Mouse (Mus musculus): ENCODE results near the gene Acss2.
"Not testable (repeated sequence)": the region's sequence is repeated elsewhere in the genome, so short reads cannot be mapped to it uniquely, and the experiment has no call there.

The Acss2 gene

DNA sequence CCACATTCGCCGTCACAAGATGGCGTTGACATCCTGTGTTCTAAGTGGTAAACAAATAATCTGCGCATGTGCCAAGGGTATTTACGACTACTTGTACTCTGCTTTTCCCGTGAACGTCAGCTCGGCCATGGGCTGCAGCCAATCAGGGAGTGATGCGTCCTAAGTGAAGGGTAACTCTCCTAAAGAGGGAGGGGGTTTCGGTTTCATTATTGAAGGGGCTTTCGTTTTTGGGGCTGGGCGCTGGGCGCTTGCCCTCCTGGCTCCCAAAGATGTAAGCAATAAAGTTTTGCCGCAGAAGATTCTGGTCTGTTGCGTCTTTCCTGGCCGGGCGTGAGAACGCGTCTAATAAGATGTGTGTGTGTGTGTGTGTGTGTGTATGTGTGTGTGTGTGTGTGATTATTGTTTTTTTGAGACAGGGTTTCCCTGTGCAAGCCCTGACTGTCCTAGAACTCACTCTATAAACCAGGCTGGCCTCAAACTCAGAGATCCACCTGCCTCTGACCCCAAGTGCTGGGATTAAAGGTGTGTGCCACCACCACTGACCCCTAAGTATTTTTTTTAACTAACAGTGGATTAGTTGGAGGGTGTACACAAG is 20.8 kb downstream of the Acss2 start:
- not testable (repeated sequence) for DNase-seq

DNA sequence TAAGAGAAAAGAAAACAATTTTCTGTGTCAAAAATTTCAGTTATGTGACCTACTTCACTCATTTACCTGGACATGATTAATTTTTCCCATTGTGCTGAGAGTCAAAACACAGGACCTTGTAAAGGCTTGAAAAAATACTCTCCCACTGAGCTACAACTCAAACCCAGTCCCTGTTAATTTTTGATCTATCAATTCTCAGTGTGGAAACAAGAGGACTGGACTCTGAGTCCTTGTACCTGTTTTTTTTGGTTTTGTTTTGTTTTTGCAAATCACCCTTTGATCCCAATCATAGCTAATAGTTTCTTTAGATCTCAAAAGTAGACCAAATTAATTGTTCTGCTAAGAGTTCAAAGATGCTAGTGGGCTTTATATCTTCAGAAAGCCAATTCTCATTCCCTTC is 21.9 kb downstream of the Acss2 start:
- no peak for DNase-seq

DNA sequence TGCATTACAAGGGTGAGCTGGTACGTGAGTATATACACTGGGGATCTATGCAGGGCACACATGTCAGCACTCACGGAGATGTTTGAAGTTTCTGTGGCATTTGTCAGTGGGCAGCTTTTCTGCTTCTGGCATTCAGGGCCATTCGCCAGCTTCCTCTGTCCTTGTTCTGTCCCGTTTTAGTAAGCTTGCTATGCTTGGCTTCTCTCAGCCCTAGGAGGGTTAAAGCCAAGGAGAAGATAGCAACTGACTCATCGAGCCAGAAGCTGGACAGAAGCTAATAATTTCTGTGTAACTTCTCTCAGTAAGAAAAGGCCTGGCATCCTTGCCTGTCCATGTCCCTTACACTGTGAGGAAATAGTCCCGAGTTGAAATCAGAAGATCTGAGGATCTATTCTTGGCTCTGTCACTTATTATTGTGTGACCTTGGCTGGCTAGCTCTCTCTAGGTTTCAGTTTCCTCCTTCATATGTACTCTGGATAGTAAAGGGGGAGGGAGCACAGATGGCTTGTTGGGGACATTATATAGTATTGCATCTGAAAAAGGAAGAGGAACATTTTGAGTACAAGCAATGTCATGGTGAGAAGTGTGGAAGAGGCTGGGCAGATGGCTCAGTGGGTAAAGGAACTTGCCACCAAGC is 23.2 kb downstream of the Acss2 start:
- peak; percentile 37 for DNase-seq

GRCm38 (mm10) chr2:155546955-155547354 is 29.2 kb downstream of the Acss2 start:
- no peak for DNase-seq

DNA sequence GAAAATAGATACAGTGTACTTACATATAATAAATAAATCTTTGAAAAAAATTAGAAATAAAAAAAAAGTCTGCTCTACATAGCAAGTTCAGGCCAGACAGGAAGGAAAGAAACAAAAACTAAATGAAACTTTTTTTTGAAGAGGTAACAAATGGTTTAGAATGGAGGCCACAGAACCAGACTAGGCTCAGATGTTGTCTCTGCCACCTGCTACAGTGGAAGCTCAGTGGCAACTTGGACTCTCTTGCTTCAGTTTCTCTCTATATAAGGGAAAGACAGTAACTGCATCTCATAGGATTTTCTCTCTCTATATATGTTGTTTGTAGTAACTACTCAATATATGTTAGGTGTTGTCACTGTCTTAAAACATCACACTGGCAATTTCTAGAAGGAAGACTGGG is 34.6 kb downstream of the Acss2 start:
- no peak for DNase-seq

- no peak for DNase-seq
Measured at GRCm38 (mm10) chr2:155552949-155553354, 35.2 kb downstream of the Acss2 start.

DNA sequence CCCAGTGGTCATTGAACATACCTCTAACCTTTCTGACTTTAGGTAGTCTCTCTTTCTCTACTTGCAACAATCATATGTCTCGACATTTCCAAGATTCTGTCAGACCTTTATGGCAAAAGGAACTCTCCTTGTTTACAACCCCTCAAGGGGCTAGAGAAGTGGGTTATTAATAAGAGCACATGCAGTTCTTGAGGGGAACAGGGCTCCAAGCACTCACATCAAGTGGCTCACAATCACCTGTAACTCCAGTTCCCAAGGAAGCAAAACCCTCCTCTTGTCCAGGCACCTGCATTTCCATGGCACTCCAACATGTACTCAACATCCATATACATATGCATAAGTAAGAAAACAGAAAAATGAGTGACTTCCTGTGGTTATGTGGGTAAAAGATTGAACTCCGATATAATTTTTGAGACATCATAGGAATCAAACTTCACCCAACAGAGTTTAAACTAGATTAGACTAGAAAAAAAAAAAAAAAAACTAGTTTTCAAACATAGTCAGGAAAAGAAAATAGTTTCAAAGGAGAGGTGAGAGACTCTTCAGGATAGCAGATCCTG is 36.8 kb downstream of the Acss2 start:
- no peak for DNase-seq

- no peak for DNase-seq
Measured at GRCm38 (mm10) chr2:155562209-155562608, 44.5 kb downstream of the Acss2 start.

DNA sequence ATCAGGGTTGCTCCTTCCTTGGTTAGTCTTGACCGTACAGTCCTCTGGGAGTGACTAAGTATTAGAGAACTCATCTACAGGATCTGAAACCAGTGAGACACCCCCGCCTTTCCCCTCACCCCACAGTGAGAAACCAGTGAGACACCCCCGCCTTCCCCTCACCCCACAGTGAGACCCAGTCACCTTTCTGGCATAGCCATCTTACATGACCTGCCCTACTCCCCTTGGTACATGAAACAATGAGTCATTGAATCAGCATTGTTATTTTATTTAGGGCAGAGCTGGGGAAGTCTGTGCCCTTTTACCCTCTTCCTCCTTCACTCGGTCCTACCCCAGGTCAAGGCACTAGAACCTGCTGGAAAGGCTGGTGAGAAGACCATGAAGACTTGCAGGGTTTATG is 45.2 kb downstream of the Acss2 start:
- no peak for DNase-seq

DNA sequence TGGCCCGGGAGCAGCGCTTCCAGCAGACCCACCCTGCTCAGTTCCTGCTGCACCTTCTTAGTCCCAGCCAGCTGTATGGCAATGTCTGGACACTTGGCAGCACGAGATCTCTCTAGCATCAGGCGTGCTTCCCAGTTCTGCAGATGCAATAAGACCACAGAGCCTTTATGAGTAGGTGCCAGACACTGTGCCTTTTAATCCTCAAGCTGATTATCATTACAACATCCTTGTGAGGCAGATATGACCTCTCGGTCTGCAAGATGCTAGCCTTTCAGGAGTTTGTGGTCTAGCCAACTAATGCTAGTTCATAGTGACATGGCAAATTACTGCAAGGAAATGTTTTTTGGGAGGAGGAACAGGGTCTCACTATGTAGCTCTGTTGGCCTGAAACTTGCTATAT is 50.0 kb downstream of the Acss2 start:
- DNase-seq: no peak

- peak; percentile 41 for DNase-seq
Measured at GRCm38 (mm10) chr2:155569223-155569807, 51.6 kb downstream of the Acss2 start.

- DNase-seq: no peak
Measured at GRCm38 (mm10) chr2:155573001-155573400, 55.3 kb downstream of the Acss2 start.

DNA sequence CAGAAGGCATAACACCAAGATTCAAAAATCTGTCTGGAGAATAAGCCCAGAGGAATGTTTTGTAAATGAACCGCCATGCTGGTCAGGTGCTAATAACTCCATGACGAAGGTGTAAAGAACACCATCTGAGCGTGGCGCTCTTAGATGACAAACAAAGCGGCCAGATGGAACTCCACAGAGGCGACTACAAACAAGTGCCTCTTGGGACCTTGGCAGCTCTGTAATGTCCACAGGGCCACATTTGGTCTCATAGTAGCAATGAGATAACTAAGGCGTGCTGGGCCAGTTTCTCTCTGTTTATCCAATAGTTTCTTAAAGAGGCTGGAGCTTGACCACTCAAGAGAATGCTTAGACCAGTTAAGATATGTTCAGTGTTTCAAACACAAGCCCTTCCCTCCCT is 56.2 kb downstream of the Acss2 start:
- DNase-seq: no peak

DNA sequence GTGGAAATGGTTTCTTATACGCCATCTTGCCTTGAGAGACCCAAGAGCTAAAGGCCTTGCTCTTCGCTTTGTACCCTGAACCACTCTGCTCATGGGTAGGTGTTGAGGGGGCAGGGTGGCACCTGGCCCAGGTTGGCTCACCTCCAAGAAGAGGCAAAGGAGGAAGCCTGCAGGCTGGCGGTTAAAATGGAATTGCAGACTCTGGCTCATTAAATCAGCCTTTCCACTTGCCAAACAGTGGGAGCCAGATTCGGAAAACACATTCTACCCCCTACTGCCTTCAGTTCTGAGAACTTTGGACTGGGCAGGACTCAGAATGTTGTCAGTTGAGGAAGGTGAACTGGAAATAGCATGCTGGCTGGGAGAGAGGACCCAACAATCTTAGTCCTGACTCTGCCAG is 57.0 kb downstream of the Acss2 start:
- DNase-seq: peak; percentile 93

DNA sequence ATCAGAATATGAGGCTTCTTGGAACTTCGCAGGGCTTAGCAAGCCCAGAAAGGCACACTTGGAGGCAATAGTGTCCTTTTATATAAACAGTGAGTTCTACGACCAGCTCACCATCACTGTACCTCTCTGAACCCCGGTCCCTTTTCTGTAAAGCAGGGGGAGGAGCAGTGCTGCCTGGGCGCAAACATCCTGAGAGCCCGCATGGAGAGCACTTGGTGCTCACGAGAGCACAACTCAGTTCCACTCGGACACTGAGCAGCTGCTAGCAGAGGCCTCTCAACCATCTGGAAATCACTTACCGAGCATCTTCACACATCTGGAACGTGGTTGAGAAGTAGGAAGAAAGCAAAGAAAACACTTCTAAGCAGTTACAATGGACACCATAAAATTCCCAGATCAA is 58.9 kb downstream of the Acss2 start:
- no peak for DNase-seq

DNA sequence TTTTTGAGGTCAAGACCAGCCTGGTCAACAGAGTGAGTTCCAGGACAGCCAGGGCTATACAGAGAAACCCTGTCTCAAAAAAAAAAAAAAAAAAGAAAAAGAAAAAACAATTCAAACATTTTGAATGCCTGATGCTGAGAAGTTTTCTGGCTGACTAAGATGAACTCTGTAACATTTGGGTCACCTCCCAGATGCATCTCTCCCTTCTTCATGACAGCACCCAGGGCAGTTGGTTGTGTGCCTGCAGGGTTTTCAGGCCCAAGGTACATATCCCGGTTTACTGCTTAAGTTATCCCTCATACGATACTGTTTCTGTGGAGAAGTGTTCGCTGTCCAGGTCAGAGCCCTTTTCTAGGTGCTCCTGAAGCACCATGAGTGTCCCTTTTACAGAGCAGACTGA is 62.6 kb downstream of the Acss2 start:
- no peak for DNase-seq

DNA sequence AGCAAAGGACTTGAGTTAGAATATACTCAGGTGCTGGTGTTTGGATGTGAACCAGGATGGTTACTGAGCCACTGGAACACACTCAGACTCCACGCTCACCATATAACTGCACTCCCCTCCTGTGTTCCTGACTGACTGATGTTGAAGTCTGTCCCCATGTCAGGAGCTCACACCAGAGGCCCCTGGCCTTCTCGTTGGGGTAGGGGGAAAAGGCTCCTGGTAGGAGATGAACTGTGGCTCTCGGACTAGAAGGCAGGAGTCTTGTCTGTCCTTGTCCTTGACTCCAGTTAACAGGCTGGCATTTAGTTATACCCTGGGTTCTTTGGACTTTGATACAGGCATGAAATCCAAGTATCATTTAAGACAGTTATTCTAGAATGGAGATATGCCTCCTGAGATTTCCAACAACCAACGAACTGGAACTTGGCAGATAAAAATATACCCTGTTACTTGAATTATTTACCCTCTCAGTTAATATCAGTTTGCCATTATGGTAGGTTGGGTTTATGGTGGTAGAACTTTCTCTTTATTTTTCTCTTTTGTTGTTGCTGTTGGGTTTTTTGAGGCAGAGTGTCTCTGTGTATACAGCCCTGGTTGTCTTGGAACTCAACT is 64.7 kb downstream of the Acss2 start:
- peak; percentile 41 for DNase-seq

GRCm38 (mm10) chr2:155582996-155583395 is 65.2 kb downstream of the Acss2 start:
- no peak for DNase-seq

GRCm38 (mm10) chr2:155583927-155584530 is 66.3 kb downstream of the Acss2 start:
- peak; percentile 69 for DNase-seq

- no peak for DNase-seq
Measured at GRCm38 (mm10) chr2:155585082-155585481, 67.3 kb downstream of the Acss2 start.

DNA sequence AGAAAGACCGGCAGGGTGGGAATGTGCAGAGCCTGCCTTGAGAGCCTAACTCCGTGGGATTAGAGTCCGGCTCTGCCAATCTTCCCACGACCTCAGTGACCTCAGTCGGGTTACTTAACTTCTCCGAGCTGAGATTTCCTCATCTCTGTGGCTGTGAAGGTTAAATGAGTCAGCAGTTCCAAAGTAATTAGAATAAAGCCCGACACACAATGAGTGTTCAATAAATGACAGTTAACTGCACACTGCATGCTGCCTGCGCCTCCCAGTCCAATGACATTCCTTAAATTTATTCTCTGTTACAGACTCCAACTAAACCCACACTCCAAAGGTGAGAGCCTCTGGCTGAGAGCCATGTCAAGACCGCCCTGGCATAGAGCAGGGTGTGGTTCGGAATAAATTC is 67.7 kb downstream of the Acss2 start:
- peak; percentile 68 for DNase-seq

- DNase-seq: no peak
Measured at GRCm38 (mm10) chr2:155588136-155588535, 70.4 kb downstream of the Acss2 start.

GRCm38 (mm10) chr2:155589521-155589920 is 71.8 kb downstream of the Acss2 start:
- peak; percentile 47 for DNase-seq
